Mouse (Mus musculus) hindbrain, embryonic 11.5 days (tissue): ENCODE results near the gene Tnfrsf9. TPM values are rescaled to one million over a fixed set of nuclear protein-coding genes. Genes with fewer than 3 reads are reported as not detected.
A peak's percentile ranks its signal among the peaks of the same experiment; 100 is the strongest.

Experiments
- ATAC-seq: fragments of 200-750 bp; cut with Nextera tagmentation; 2 replicates; pipeline ENCODE4 v1.8.0; 2017; ENCODE audit warnings: mild to moderate bottlenecking, moderate TSS enrichment, moderate library complexity; ENCODE audit not compliant: low FRiP score
- DNase-seq: peaks from one replicate; pipeline ENCODE4 v3.0.0-alpha.2; 2015; ENCODE audit warnings: low spot score
- H3K27ac ChIP-seq: fragments of 300-500 bp; sonication (generic); 2 replicates; pipeline ENCODE4 v1.5.1; 2014; ENCODE audit warnings: mild to moderate bottlenecking, low read depth, low read length
- H3K27me3 ChIP-seq: fragments of 300-500 bp; sonication (generic); 2 replicates; pipeline ENCODE4 v1.6.1; 2014; ENCODE audit warnings: mild to moderate bottlenecking, low read length, moderate library complexity, mixed read lengths; ENCODE audit not compliant: control insufficient read depth, insufficient read depth
- H3K36me3 ChIP-seq: fragments of 300-500 bp; sonication (generic); 2 replicates; pipeline ENCODE4 v1.6.1; 2014; ENCODE audit warnings: mild to moderate bottlenecking, low read length, moderate library complexity, mixed read lengths; ENCODE audit not compliant: control insufficient read depth, insufficient read depth
- H3K4me1 ChIP-seq: fragments of 300-500 bp; sonication (generic); replicated peaks from 2 replicates; pipeline ENCODE4 v1.6.1; 2014; ENCODE audit warnings: low read length, mixed read lengths; ENCODE audit not compliant: control insufficient read depth, insufficient read depth
- H3K4me2 ChIP-seq: fragments of 300-500 bp; sonication (generic); replicated peaks from 2 replicates; pipeline ENCODE4 v1.6.1; 2014; ENCODE audit warnings: mild to moderate bottlenecking, low read depth, low read length
- H3K4me3 ChIP-seq: fragments of 300-500 bp; sonication (generic); 2 replicates; pipeline ENCODE4 v1.5.1; 2014; ENCODE audit warnings: low read depth, low read length
- H3K9ac ChIP-seq: fragments of 300-500 bp; sonication (generic); 2 replicates; pipeline ENCODE4 v1.6.1; 2014; ENCODE audit warnings: low read depth, low read length
- H3K9me3 ChIP-seq: fragments of 300-500 bp; sonication (generic); 2 replicates; pipeline ENCODE4 v1.6.1; 2016; ENCODE audit warnings: low read length; ENCODE audit not compliant: control insufficient read depth
- WGBS: fragments of 180-500 bp; shearing (Covaris S2); extraction: QIAGEN DNeasy Blood & Tissue Kit; methylation state at CpG from one replicate; pipeline ENCODE4 v1.1.7; 2014; 5-methylcytosine and 5-hydroxymethylcytosine counted together
- polyA plus RNA-seq: library from polyadenylated mRNA; unstranded; fragments of >200 nt; fragmentation: Nextera tagmentation; extraction: Ambion mirVana; gene quantifications from 2 replicates; pipeline ENCODE4 v1.2.1, GENCODE M21; 2014

Tnfrsf9 gene
- polyA plus RNA-seq: 0.21 TPM in 1 of 2 replicates, not detected in the other

DNA sequence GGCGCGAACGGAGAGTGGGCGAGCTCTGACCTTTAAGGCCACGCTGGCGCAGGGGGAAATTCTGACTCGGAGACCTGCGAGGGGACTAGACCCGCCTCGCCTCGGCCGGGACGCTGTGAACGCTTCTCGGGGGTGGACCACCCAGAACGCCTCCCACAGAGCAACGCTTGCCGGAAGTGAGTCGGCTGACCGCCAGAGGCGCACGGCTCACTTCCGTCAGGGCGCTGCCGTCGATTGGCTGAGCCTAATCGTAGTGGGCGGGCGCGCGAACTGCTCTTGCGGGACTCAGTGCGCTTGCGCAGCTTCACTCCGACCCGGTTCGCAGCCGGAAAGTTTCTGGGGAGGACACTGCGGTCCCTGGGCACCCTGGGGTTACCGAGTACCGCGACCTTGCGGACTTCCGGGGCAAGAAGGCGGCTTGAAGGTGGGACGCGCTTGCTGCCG, at the start of gene Tnfrsf9, which contains the start of gene Park7:
Tnfrsf9 (plus strand) TSS at position 273 of the 444 bp plus-strand sequence.
Park7 (minus strand) TSS at position 148 of the 444 bp plus-strand sequence.
- Histone ChIP-seq H3K27me3 (no peaks in the 10 kb centered on the region), H3K4me1 (peaks cover 3% of the 10 kb centered on the region), H3K9me3 (no peaks in the 10 kb centered on the region), H3K27ac (peak within 1 kb of the TSS; percentile 70), H3K9ac (peak within 1 kb of the TSS; percentile 79), H3K4me2 (peak within 1 kb of the TSS; percentile 61), H3K4me3 (peak within 1 kb of the TSS; percentile 63), H3K36me3 (no peaks in the 10 kb centered on the region)
- peak; percentile 96 for DNase-seq
- peak; percentile 84 for ATAC-seq
- under 1% methylated on average over 48 of the region's 48 CpGs for WGBS

GRCm38 (mm10) chr4:150865371-150865770, 49.0 kb upstream of the Tnfrsf9 start:
- Histone ChIP-seq H3K27me3 (no peaks in the 10 kb centered on the region), H3K4me3 (no peak overlapping the region), H3K4me1 (no peaks in the 10 kb centered on the region), H3K9ac (no peak overlapping the region), H3K27ac (no peak overlapping the region), H3K9me3 (no peaks in the 10 kb centered on the region), H3K4me2 (no peak overlapping the region), H3K36me3 (no peaks in the 10 kb centered on the region)
- no peak for ATAC-seq
- no peak for DNase-seq

GRCm38 (mm10) chr4:150866069-150866468, 48.3 kb upstream of the Tnfrsf9 start:
- 95% methylated on average over 11 of the region's 11 CpGs for WGBS
- ATAC-seq: no peak
- H3K36me3 ChIP-seq: no peaks in the 10 kb centered on the region

GRCm38 (mm10) chr4:150866494-150866893, 47.9 kb upstream of the Tnfrsf9 start:
- Histone ChIP-seq H3K4me2 (no peak overlapping the region), H3K9ac (no peak overlapping the region), H3K4me1 (peaks cover 2% of the 10 kb centered on the region; the same call in 1 of the 2 replicates), H3K9me3 (no peaks in the 10 kb centered on the region), H3K4me3 (no peak overlapping the region), H3K27ac (no peak overlapping the region), H3K36me3 (no peaks in the 10 kb centered on the region), H3K27me3 (no peaks in the 10 kb centered on the region)
- DNase-seq: no peak
- no peak for ATAC-seq
- 97% methylated on average over 12 of the region's 12 CpGs for WGBS

More at GRCm38 (mm10) chr4:150866069-150866468, 48.3 kb upstream of the Tnfrsf9 start:
- Histone ChIP-seq H3K4me1 (no peaks in the 10 kb centered on the region), H3K4me2 (no peak overlapping the region), H3K9me3 (no peaks in the 10 kb centered on the region), H3K27ac (no peak overlapping the region), H3K9ac (no peak overlapping the region), H3K4me3 (no peak overlapping the region), H3K27me3 (no peaks in the 10 kb centered on the region)
- no peak for DNase-seq

DNA sequence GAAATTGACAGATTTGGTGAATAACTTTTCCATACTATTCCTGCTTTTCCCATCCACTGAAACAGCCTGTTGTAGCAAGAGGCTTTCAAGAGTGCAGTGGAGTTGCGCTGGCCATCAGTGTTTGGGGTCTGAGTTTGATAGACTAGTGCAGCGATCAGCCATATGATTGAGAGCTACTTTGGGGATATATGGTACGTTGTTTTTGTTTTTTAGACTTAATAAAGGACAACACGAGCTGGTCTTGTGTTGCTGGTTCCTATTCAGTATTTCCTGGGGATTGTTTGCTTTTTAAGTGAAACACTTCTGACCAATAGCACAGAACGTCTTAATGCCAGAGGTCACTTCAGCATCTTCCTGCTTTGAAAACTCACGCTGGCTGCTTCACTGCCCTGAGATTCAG, 46.2 kb upstream of the Tnfrsf9 start:
- WGBS: 86% methylated on average over 6 of the region's 6 CpGs
- ATAC-seq (no peak), DNase-seq (no peak)
- H3K27ac ChIP-seq: no peak overlapping the region
- H3K9me3 ChIP-seq: no peaks in the 10 kb centered on the region
- H3K9ac ChIP-seq: no peak overlapping the region
- no peaks in the 10 kb centered on the region for H3K27me3 ChIP-seq
- H3K4me3 ChIP-seq: no peak overlapping the region
- peaks cover 7% of the 10 kb centered on the region for H3K4me1 ChIP-seq
- H3K4me2 ChIP-seq: no peak overlapping the region
- H3K36me3 ChIP-seq: no peaks in the 10 kb centered on the region

DNA sequence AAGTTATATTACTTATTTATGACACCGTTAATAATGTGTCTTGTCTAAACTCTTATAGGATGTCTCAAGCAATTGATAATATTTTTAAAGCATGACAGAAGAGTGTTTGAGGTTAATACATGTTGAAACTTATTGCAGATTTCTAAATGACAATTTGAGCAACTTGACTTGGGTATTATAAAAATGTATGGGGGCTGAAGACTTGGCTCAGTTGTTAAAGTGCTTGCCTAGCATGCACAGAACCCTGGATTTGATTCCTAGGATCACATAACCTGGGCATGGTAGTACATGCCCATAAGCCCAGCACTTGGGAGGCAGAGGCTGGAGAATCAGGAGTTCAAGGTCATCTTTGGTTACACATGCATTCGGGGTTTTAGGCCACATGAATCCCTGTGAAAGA, 45.5 kb upstream of the Tnfrsf9 start:
- 83% methylated on average over 2 of the region's 2 CpGs for WGBS
- H3K4me3 ChIP-seq: no peak overlapping the region
- no peak for ATAC-seq
- no peak overlapping the region for H3K27ac ChIP-seq
- no peaks in the 10 kb centered on the region for H3K9me3 ChIP-seq
- peaks cover 7% of the 10 kb centered on the region for H3K4me1 ChIP-seq
- no peaks in the 10 kb centered on the region for H3K36me3 ChIP-seq
- no peak for DNase-seq
- no peak overlapping the region for H3K4me2 ChIP-seq
- no peak overlapping the region for H3K9ac ChIP-seq
- H3K27me3 ChIP-seq: no peaks in the 10 kb centered on the region

- no peaks in the 10 kb centered on the region for H3K27me3 ChIP-seq
- H3K9ac ChIP-seq: no peak overlapping the region
- peaks cover 7% of the 10 kb centered on the region for H3K4me1 ChIP-seq
- no peaks in the 10 kb centered on the region for H3K9me3 ChIP-seq
- no peak for ATAC-seq
- no peak overlapping the region for H3K27ac ChIP-seq
- no peaks in the 10 kb centered on the region for H3K36me3 ChIP-seq
- no peak overlapping the region for H3K4me2 ChIP-seq
- WGBS: 77% methylated on average over 17 of the region's 17 CpGs
- no peak for DNase-seq
- H3K4me3 ChIP-seq: no peak overlapping the region
Measured at GRCm38 (mm10) chr4:150869276-150870197, 44.8 kb upstream of the Tnfrsf9 start.

GRCm38 (mm10) chr4:150870963-150871391, 43.4 kb upstream of the Tnfrsf9 start:
- H3K4me1 ChIP-seq: peaks cover 7% of the 10 kb centered on the region
- no peak for DNase-seq
- no peak overlapping the region for H3K9ac ChIP-seq
- no peak overlapping the region for H3K4me2 ChIP-seq
- no peak overlapping the region for H3K27ac ChIP-seq
- H3K4me3 ChIP-seq: no peak overlapping the region
- 88% methylated on average over 13 of the region's 13 CpGs for WGBS
- H3K36me3 ChIP-seq: no peaks in the 10 kb centered on the region
- no peaks in the 10 kb centered on the region for H3K9me3 ChIP-seq
- H3K27me3 ChIP-seq: no peaks in the 10 kb centered on the region
- no peak for ATAC-seq
